Mouse (Mus musculus) liver, embryonic 14.5 days (tissue): ENCODE results near the gene Maml3. TPM values are rescaled to one million over a fixed set of nuclear protein-coding genes. Genes with fewer than 3 reads are reported as not detected.

Source experiments
- ATAC-seq: fragments of 200-750 bp; cut with Nextera tagmentation; 2 replicates; pipeline ENCODE4 v1.8.0; 2017; ENCODE audit warnings: moderate number of reproducible peaks, mild to moderate bottlenecking, moderate library complexity; ENCODE audit not compliant: insufficient read depth
- DNase-seq, 3 experiments: peaks; one replicate each; pipeline ENCODE4 v3.0.0-alpha.2; 2012 to 2013; ENCODE audit warnings: low read depth in 3 of 3, low spot score in 3 of 3
- H3K27ac ChIP-seq: fragments of 300-500 bp; sonication (generic); 2 replicates; pipeline ENCODE4 v1.5.1; 2014; ENCODE audit warnings: moderate library complexity, mild to moderate bottlenecking, control low read depth, inconsistent platforms
- H3K27me3 ChIP-seq: fragments of 300-500 bp; sonication (generic); 2 replicates; pipeline ENCODE4 v1.6.1; 2014; ENCODE audit warnings: mild to moderate bottlenecking, low read length, moderate library complexity; ENCODE audit not compliant: control insufficient read depth, insufficient read depth
- H3K36me3 ChIP-seq: fragments of 300-500 bp; sonication (generic); replicated peaks from 2 replicates; pipeline ENCODE4 v1.6.1; 2014; ENCODE audit warnings: low read depth; ENCODE audit not compliant: control insufficient read depth, insufficient read depth
- H3K4me1 ChIP-seq, 2 experiments: fragments of 200-500 bp in 1 of 2; fragments of 300-500 bp in 1 of 2; sonication (generic) in 1 of 2; replicated peaks; 2 replicates each; pipeline ENCODE4 v1.6.1; 2012 to 2014; ENCODE audit warnings: antibody characterized with exemption in 1 of 2, inconsistent platforms in 1 of 2, low read length in 1 of 2; ENCODE audit not compliant: control insufficient read depth in 2 of 2, insufficient read depth in 2 of 2
- H3K4me2 ChIP-seq: fragments of 300-500 bp; sonication (generic); 2 replicates; pipeline ENCODE4 v1.6.1; 2014; ENCODE audit warnings: low read depth, mild to moderate bottlenecking, control low read depth, moderate library complexity
- H3K4me3 ChIP-seq, 2 experiments: fragments of 200-500 bp in 1 of 2; fragments of 300-500 bp in 1 of 2; sonication (generic) in 1 of 2; 2 replicates each; pipeline ENCODE4 v1.5.1; 2012 to 2014; ENCODE audit warnings: low read depth in 2 of 2, low read length in 2 of 2, mild to moderate bottlenecking in 2 of 2, control low read depth in 1 of 2, inconsistent platforms in 1 of 2, moderate library complexity in 1 of 2; ENCODE audit not compliant: insufficient read depth in 1 of 2
- H3K9ac ChIP-seq: fragments of 300-500 bp; sonication (generic); replicated peaks from 2 replicates; pipeline ENCODE4 v1.6.1; 2014; ENCODE audit warnings: mild to moderate bottlenecking, control low read depth, moderate library complexity
- H3K9me3 ChIP-seq: fragments of 300-500 bp; sonication (generic); 2 replicates; pipeline ENCODE4 v1.6.1; 2016; ENCODE audit warnings: low read length, mixed read lengths; ENCODE audit not compliant: control insufficient read depth
- CTCF ChIP-seq: IDR thresholded peaks from 2 replicates; pipeline ENCODE4 v1.5.1; 2016; ENCODE audit warnings: antibody characterized with exemption, low read depth, control low read depth
- EP300 ChIP-seq: IDR thresholded peaks from 2 replicates; pipeline ENCODE4 v1.6.1; 2016; ENCODE audit warnings: antibody characterized with exemption, low read depth
- WGBS: fragments of 180-500 bp; shearing (Covaris S2); extraction: QIAGEN DNeasy Blood & Tissue Kit; methylation state at CpG from one replicate; pipeline ENCODE4 v1.1.7; 2014; ENCODE audit not compliant: insufficient replicate concordance; 5-methylcytosine and 5-hydroxymethylcytosine counted together
- polyA plus RNA-seq, 2 experiments: library from polyadenylated mRNA; depleted of rRNA in 1 of 2; stranded (reverse) in 1 of 2; unstranded in 1 of 2; fragments of >200 nt; fragmentation: Nextera tagmentation in 1 of 2; extraction: Ambion mirVana in 1 of 2; gene quantifications; 2 replicates each; pipeline versions ENCODE4 v1.2.1 to v1.2.3; 2012 to 2014

Gene Maml3
- polyA plus RNA-seq, 2 experiments: 0.57 to 0.71 TPM

DNA sequence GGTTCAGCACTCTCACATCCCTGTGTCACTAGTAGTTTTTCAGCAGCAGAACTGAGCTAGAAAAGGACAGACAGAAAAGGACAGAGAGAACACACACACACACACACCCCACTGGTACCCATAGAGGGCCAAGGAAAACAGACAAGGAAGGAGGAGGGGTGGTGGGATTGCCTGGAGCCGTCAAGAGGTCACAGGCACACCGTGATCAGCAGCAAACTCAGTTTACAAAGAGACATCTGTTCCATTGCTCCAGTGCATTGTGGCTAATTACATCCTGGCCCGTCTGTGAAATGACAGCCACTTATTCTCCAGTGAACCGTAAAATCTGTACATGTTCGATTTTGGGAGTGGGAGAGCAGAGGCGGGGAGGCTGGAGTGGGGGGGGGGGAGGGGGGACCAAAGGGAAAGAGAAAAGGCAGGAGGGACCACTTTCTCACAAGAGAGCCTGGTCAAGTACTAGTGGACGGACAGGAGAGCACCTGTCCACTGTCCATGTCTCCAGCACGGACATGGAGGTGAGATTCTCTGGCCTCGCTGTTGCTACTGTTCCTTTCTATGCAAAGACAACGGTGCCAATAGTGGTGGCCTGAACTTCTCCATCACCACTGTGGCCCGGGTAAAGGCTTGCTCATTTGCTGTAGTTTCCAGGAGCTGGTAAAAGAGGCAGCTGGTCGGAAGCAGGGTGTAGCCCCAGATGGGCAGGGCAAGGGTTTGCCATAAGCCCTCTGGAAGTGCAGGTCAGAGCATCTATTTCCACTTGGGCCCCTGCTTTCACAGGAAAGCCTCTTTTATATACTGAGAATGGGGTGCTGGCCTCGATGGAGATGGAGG lies 299.2 kb downstream of the Maml3 start:
- Histone ChIP-seq H3K36me3 (no peaks in the 10 kb centered on the region), H3K9me3 (no peaks in the 10 kb centered on the region), H3K27me3 (no peaks in the 10 kb centered on the region), H3K9ac (no peak overlapping the region), H3K4me3 (no peak overlapping the region), H3K4me2 (no peak overlapping the region), H3K4me1 (peaks cover 0 to 7% of the 10 kb centered on the region in 2 experiments; a peak in 1 of 4 replicates), H3K27ac (no peak overlapping the region)
- 61% methylated on average over 13 of the region's 13 CpGs for WGBS
- DNase-seq (no peak), ATAC-seq (no peak)
- no peak for TF ChIP-seq CTCF

GRCm38 (mm10) chr3:51803903-51804302 lies 301.0 kb downstream of the Maml3 start:
- no peak overlapping the region for H3K27ac ChIP-seq
- H3K27me3 ChIP-seq: no peaks in the 10 kb centered on the region
- H3K4me3 ChIP-seq: no peak overlapping the region
- DNase-seq (no peak), ATAC-seq (no peak)
- H3K9me3 ChIP-seq: no peaks in the 10 kb centered on the region
- WGBS: 66% methylated on average over 6 of the region's 6 CpGs
- no peak overlapping the region for H3K9ac ChIP-seq
- no peak overlapping the region for H3K4me2 ChIP-seq
- no peaks in the 10 kb centered on the region for H3K36me3 ChIP-seq
- H3K4me1 ChIP-seq: no peaks in the 10 kb centered on the region
- TF ChIP-seq CTCF: no peak
- TF ChIP-seq EP300: no peak

GRCm38 (mm10) chr3:51799650-51800049 lies 305.2 kb downstream of the Maml3 start:
- Histone ChIP-seq H3K9ac (no peak overlapping the region), H3K27me3 (no peaks in the 10 kb centered on the region), H3K4me3 (no peak overlapping the region), H3K9me3 (no peaks in the 10 kb centered on the region), H3K36me3 (no peaks in the 10 kb centered on the region), H3K4me2 (no peak overlapping the region), H3K27ac (no peak overlapping the region), H3K4me1 (peaks cover 0 to 2% of the 10 kb centered on the region in 2 experiments; a peak in 1 of 4 replicates)
- ATAC-seq: no peak
- DNase-seq: no peak
- 72% methylated on average over 9 of the region's 9 CpGs for WGBS
- TF ChIP-seq CTCF (no peak), EP300 (no peak)

GRCm38 (mm10) chr3:51796838-51797237 lies 308.0 kb downstream of the Maml3 start:
- H3K27ac ChIP-seq: no peak overlapping the region
- H3K9me3 ChIP-seq: no peaks in the 10 kb centered on the region
- DNase-seq (no peak), ATAC-seq (no peak)
- H3K9ac ChIP-seq: no peak overlapping the region
- peaks cover 0 to 2% of the 10 kb centered on the region in 2 experiments; a peak in 1 of 4 replicates for H3K4me1 ChIP-seq
- H3K27me3 ChIP-seq: no peaks in the 10 kb centered on the region
- H3K4me3 ChIP-seq: no peak overlapping the region
- WGBS: 64% methylated on average over 6 of the region's 6 CpGs
- no peaks in the 10 kb centered on the region for H3K36me3 ChIP-seq
- TF ChIP-seq EP300: no peak
- TF ChIP-seq CTCF: no peak
- peak overlapping the region; percentile 43; the same call in 1 of the 2 replicates for H3K4me2 ChIP-seq

- Histone ChIP-seq H3K36me3 (no peaks in the 10 kb centered on the region), H3K4me2 (peak overlapping the region; percentile 43; the same call in 1 of the 2 replicates), H3K9ac (no peak overlapping the region), H3K4me1 (peaks cover 0 to 2% of the 10 kb centered on the region in 2 experiments; a peak in 1 of 4 replicates), H3K27ac (no peak overlapping the region), H3K27me3 (no peaks in the 10 kb centered on the region), H3K4me3 (peak overlapping the region in 1 of 2 experiments; percentile 3; a peak in 1 of 4 replicates), H3K9me3 (no peaks in the 10 kb centered on the region)
- ATAC-seq (0 out of 2 replicates have a peak, but pooled peaks have one; percentile 51), DNase-seq (peak; percentile 33 to 37 (median 34))
- TF ChIP-seq CTCF: no peak
- no peak for TF ChIP-seq EP300
- 57% methylated on average over 12 of the region's 12 CpGs for WGBS
Measured at GRCm38 (mm10) chr3:51796219-51796828, 308.6 kb downstream of the Maml3 start.
